In the genomic region with DNA sequence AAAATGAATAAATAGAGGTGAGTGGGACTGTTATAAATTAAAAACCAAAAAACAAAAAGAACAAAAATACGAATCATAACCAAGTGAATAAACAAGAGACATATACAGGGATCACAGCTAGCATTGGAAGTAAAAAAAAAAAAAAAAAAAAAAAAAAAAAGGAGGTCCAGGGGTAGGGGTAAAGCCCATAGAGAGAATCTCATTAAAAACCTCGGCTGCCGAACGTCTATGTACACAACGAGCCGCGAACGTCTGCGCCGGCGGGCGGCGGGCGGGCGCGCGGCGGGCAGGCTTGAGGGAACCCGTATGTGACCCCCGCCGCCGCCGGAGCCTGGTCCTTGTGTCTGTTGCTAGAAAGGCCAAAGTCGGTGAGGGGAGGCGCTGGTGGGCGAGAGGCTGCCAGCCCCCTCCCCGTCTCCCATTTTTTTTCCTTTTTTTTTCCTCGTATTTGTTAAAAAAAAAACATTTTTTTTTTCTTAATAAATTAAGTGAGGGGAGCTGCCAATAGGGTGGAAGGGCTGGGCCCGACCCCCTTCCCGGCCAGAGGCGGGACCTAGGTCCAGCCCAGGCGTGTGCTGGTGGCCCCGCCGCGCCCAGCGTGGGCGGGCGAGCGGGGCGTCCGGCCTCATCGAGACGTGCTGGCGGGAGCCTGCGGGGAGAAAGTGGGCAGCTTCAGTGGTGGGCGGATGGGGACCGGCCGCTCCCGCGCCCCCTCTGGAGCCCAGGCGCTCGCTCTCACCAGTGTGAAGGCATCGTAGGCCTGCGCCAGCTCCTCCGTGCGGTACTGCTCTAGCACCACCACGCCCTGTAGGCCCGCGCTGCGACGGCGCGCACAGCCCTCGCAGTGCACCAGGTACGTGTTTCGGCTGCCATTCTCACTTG, we compare ENCODE assay signal across 8 mouse cellular contexts. TPM values are rescaled to one million over a fixed set of nuclear protein-coding genes. Genes with fewer than 3 reads are reported as not detected.
DNase-seq lines count a peak whose midpoint lies in the region; ATAC-seq lines count a peak whose summit lies in the region.

No protein-coding gene starts in this region.

- DNase-seq in heart, adult 11 months = peak; percentile 95
- DNase-seq in heart, postnatal 25 days (ENCODE audit: low spot score) = no peak
- peak; percentile 66 for DNase-seq in ES-CJ7 (ENCODE audit: low read depth, low spot score)
- DNase-seq in urinary bladder, postnatal 14 days (ENCODE audit: low spot score) = no peak
- DNase-seq in spleen, adult 12 weeks (ENCODE audit: low spot score) = no peak

- peaks cover 48% of the 10 kb centered on the region for H3K36me3 ChIP-seq in embryonic facial prominence, embryonic 12.5 days
- peaks cover 38% of the 10 kb centered on the region for H3K36me3 ChIP-seq in intestine, embryonic 15.5 days
- H3K36me3 ChIP-seq in neural tube, embryonic 15.5 days = peaks cover 56% of the 10 kb centered on the region

- 0 out of 2 replicates have a peak overlapping the region, but pooled peaks have one; percentile 12 for H3K4me2 ChIP-seq in embryonic facial prominence, embryonic 12.5 days (replicated peaks)
- H3K4me2 ChIP-seq in intestine, embryonic 15.5 days (replicated peaks) = peak overlapping the region; percentile 65
- H3K4me2 ChIP-seq in neural tube, embryonic 15.5 days = 0 out of 2 replicates have a peak overlapping the region, but pooled peaks have one; percentile 2

- no peaks in the 10 kb centered on the region for H3K9me3 ChIP-seq in embryonic facial prominence, embryonic 12.5 days
- no peaks in the 10 kb centered on the region for H3K9me3 ChIP-seq in intestine, embryonic 15.5 days
- H3K9me3 ChIP-seq in neural tube, embryonic 15.5 days (replicated peaks) = no peaks in the 10 kb centered on the region

- intact Hi-C loops in heart, postnatal 25 days (cut with DNase I) = loop anchor here (1.0 to 10.0 kb wide), 3 partner anchors 33 to 595 kb away; partner anchors contain the start of genes Gabarap, Per1 and Phf23

- H3K27ac ChIP-seq in embryonic facial prominence, embryonic 12.5 days = no peak overlapping the region; the same call in 1 of the 2 replicates
- H3K27ac ChIP-seq in intestine, embryonic 15.5 days = 0 out of 2 replicates have a peak overlapping the region, but pooled peaks have one; percentile 36
- H3K27ac ChIP-seq in neural tube, embryonic 15.5 days (replicated peaks) = no peak overlapping the region

- H3K4me3 ChIP-seq in embryonic facial prominence, embryonic 12.5 days = 0 out of 2 replicates have a peak overlapping the region, but pooled peaks have one; percentile 1
- H3K4me3 ChIP-seq in intestine, embryonic 15.5 days (replicated peaks) = no peak overlapping the region
- no peak overlapping the region for H3K4me3 ChIP-seq in neural tube, embryonic 15.5 days (replicated peaks)

- no peak overlapping the region; the same call in 1 of the 2 replicates for H3K9ac ChIP-seq in embryonic facial prominence, embryonic 12.5 days
- H3K9ac ChIP-seq in intestine, embryonic 15.5 days = peak overlapping the region; percentile 10; the same call in 1 of the 2 replicates
- H3K9ac ChIP-seq in neural tube, embryonic 15.5 days (replicated peaks) = no peak overlapping the region

- ATAC-seq in embryonic facial prominence, embryonic 12.5 days (ENCODE audit: insufficient number of reproducible peaks, insufficient read depth, low FRiP score, low TSS enrichment) = no peak
- no peak for ATAC-seq in intestine, embryonic 15.5 days
- no peak for ATAC-seq in neural tube, embryonic 15.5 days (ENCODE audit: low FRiP score)

- peaks cover 37% of the 10 kb centered on the region for H3K4me1 ChIP-seq in embryonic facial prominence, embryonic 12.5 days
- peaks cover 39% of the 10 kb centered on the region for H3K4me1 ChIP-seq in intestine, embryonic 15.5 days (replicated peaks)
- peaks cover 30% of the 10 kb centered on the region for H3K4me1 ChIP-seq in neural tube, embryonic 15.5 days

- H3K27me3 ChIP-seq in embryonic facial prominence, embryonic 12.5 days = peaks cover 8% of the 10 kb centered on the region; the same call in 1 of the 2 replicates
- no peaks in the 10 kb centered on the region for H3K27me3 ChIP-seq in intestine, embryonic 15.5 days (replicated peaks)
- peaks cover 5% of the 10 kb centered on the region; the same call in 1 of the 2 replicates for H3K27me3 ChIP-seq in neural tube, embryonic 15.5 days (replicated peaks)

- 19% methylated on average over 65 of the region's 66 CpGs for WGBS in embryonic facial prominence, embryonic 12.5 days
- WGBS in intestine, embryonic 15.5 days = 42% methylated on average over 66 of the region's 66 CpGs
- 26% methylated on average over 65 of the region's 66 CpGs for WGBS in neural tube, embryonic 15.5 days

RNA-seq across cellular contexts. Expression of gene Tmem88, which starts 1.4 kb away (rescaled TPM):
- 10 to 100 TPM; 22.5 to 23.7 TPM for total RNA-seq in heart, postnatal 25 days (2021)
- 18.1 and 21.3 TPM in 2 replicates for polyA plus RNA-seq in embryonic facial prominence, embryonic 12.5 days (2016; fragmentation: Nextera tagmentation; extraction: Ambion mirVana)
- 30.7 and 32.1 TPM in 2 replicates for polyA plus RNA-seq in intestine, embryonic 15.5 days (2015; fragmentation: Nextera tagmentation; extraction: Ambion mirVana)
- 6.2 and 9.1 TPM in 2 replicates for polyA plus RNA-seq in neural tube, embryonic 15.5 days (2015; fragmentation: Nextera tagmentation; extraction: Ambion mirVana)

RNA-seq across cellular contexts. Expression of gene Cyb5d1, which starts 4.0 kb away (rescaled TPM):
- 10 to 100 TPM; 26.1 to 29.3 TPM for total RNA-seq in heart, postnatal 25 days (2021)
- 44.6 and 50.0 TPM in 2 replicates for polyA plus RNA-seq in embryonic facial prominence, embryonic 12.5 days (2016; fragmentation: Nextera tagmentation; extraction: Ambion mirVana)
- 22.7 and 24.8 TPM in 2 replicates for polyA plus RNA-seq in intestine, embryonic 15.5 days (2015; fragmentation: Nextera tagmentation; extraction: Ambion mirVana)
- polyA plus RNA-seq in neural tube, embryonic 15.5 days (2015; fragmentation: Nextera tagmentation; extraction: Ambion mirVana) = 29.7 and 31.5 TPM in 2 replicates

RNA-seq across cellular contexts. Expression of gene Naa38, which starts 4.2 kb away (rescaled TPM):
- 10 to 100 TPM; 97.5 to 99.2 TPM for total RNA-seq in heart, postnatal 25 days (2021)
- polyA plus RNA-seq in embryonic facial prominence, embryonic 12.5 days (2016; fragmentation: Nextera tagmentation; extraction: Ambion mirVana) = 126 and 129 TPM in 2 replicates
- polyA plus RNA-seq in intestine, embryonic 15.5 days (2015; fragmentation: Nextera tagmentation; extraction: Ambion mirVana) = 154 and 182 TPM in 2 replicates
- polyA plus RNA-seq in neural tube, embryonic 15.5 days (2015; fragmentation: Nextera tagmentation; extraction: Ambion mirVana) = 130 and 132 TPM in 2 replicates

RNA-seq across cellular contexts. Expression of gene Kdm6b, which starts 14.0 kb away (rescaled TPM):
- 10 to 100 TPM; 25.6 to 30.3 TPM for total RNA-seq in heart, postnatal 25 days (2021)
- 42.3 and 43.4 TPM in 2 replicates for polyA plus RNA-seq in embryonic facial prominence, embryonic 12.5 days (2016; fragmentation: Nextera tagmentation; extraction: Ambion mirVana)
- 23.7 and 24.3 TPM in 2 replicates for polyA plus RNA-seq in intestine, embryonic 15.5 days (2015; fragmentation: Nextera tagmentation; extraction: Ambion mirVana)
- polyA plus RNA-seq in neural tube, embryonic 15.5 days (2015; fragmentation: Nextera tagmentation; extraction: Ambion mirVana) = 29.4 and 32.6 TPM in 2 replicates

RNA-seq across cellular contexts. Expression of gene Chd3, which starts 30.2 kb away (rescaled TPM):
- total RNA-seq in heart, postnatal 25 days (2021) = 10 to 100 TPM; 26.4 to 27.9 TPM
- polyA plus RNA-seq in embryonic facial prominence, embryonic 12.5 days (2016; fragmentation: Nextera tagmentation; extraction: Ambion mirVana) = 130 and 135 TPM in 2 replicates
- 39.9 and 44.1 TPM in 2 replicates for polyA plus RNA-seq in intestine, embryonic 15.5 days (2015; fragmentation: Nextera tagmentation; extraction: Ambion mirVana)
- 70.6 and 76.1 TPM in 2 replicates for polyA plus RNA-seq in neural tube, embryonic 15.5 days (2015; fragmentation: Nextera tagmentation; extraction: Ambion mirVana)

Comparison
In these comparisons a context has a peak if more than half of its experiments do, and no peak if none do; other contexts are left out.
1. DNase-seq: peak in heart, adult 11 months (single experiment) and ES-CJ7 (single experiment); none in heart, postnatal 25 days (single experiment), urinary bladder, postnatal 14 days (single experiment) and spleen, adult 12 weeks (single experiment).
2. H3K4me2 ChIP-seq: peak in every context shown above with its lines; median percentile 65 in intestine, embryonic 15.5 days; 12 in embryonic facial prominence, embryonic 12.5 days; 2 in neural tube, embryonic 15.5 days.